Mouse (Mus musculus): ENCODE data around the gene Rcc2. TPM values are rescaled to one million over a fixed set of nuclear protein-coding genes. Genes with fewer than 3 reads are reported as not detected.

Rcc2 gene
- 10.5 TPM for polyA plus RNA-seq (2014; fragmentation: Illumina TruSeq; extraction: RNeasy Lipid Tissue Mini Kit (QIAGEN cat#74804); ENCODE audit: low read depth, low replicate concordance)

GRCm38 (mm10) chr4:140700269-140701018 is at the start of gene Rcc2:
TSS of gene Rcc2 (plus strand) at chr4:140700541.

GRCm38 (mm10) chr4:140665760-140666159 is 34.6 kb upstream of the Rcc2 start, which contains the start of gene Arhgef10l:
TSS of gene Arhgef10l (minus strand) at chr4:140666012.

GRCm38 (mm10) chr4:140742543-140742942 is 42.2 kb downstream of the Rcc2 start, which contains the start of gene Padi6:
TSS of gene Padi6 (minus strand) at chr4:140742643.

Other genes starting within 250 kb of the Rcc2 start
- gene Arhgef10l, start 34.5 kb upstream of the Rcc2 start, polyA plus RNA-seq (2014; fragmentation: Illumina TruSeq; extraction: RNeasy Lipid Tissue Mini Kit (QIAGEN cat#74804); ENCODE audit: low read depth, low replicate concordance) = 49.3 TPM
- not detected for gene Padi6, start 42.1 kb downstream of the Rcc2 start, polyA plus RNA-seq (2014; fragmentation: Illumina TruSeq; extraction: RNeasy Lipid Tissue Mini Kit (QIAGEN cat#74804); ENCODE audit: low read depth, low replicate concordance)
- 0.45 TPM for gene Padi4, start 73.7 kb downstream of the Rcc2 start, polyA plus RNA-seq (2014; fragmentation: Illumina TruSeq; extraction: RNeasy Lipid Tissue Mini Kit (QIAGEN cat#74804); ENCODE audit: low read depth, low replicate concordance)
- gene Padi3, start 110.1 kb downstream of the Rcc2 start, polyA plus RNA-seq (2014; fragmentation: Illumina TruSeq; extraction: RNeasy Lipid Tissue Mini Kit (QIAGEN cat#74804); ENCODE audit: low read depth, low replicate concordance) = 0.13 TPM
- not detected for gene Padi1, start 145.2 kb downstream of the Rcc2 start, polyA plus RNA-seq (2014; fragmentation: Illumina TruSeq; extraction: RNeasy Lipid Tissue Mini Kit (QIAGEN cat#74804); ENCODE audit: low read depth, low replicate concordance)
- 0.47 TPM for gene Padi2, start 205.8 kb downstream of the Rcc2 start, polyA plus RNA-seq (2014; fragmentation: Illumina TruSeq; extraction: RNeasy Lipid Tissue Mini Kit (QIAGEN cat#74804); ENCODE audit: low read depth, low replicate concordance)